Mouse (Mus musculus) mouse embryonic stem cell (cell line): ENCODE measurements around the gene Ugt1a6a.

Source experiments
- in situ Hi-C, 2 experiments: fragments of 300-500 bp; cut with MboI; formaldehyde crosslinking; loops; 1 replicate in 1 of 2; 3 replicates in 1 of 2; pipeline ENCODE4 v1.14.3; 2019 to 2020; ENCODE audit warnings: low sequenced_read_pairs in 2 of 2, low pct_unique_long_range_greater_than_20kb in 1 of 2, mixed read lengths in 1 of 2; ENCODE audit not compliant: unreplicated experiment in 1 of 2

Ugt1a6a gene

GRCm38 (mm10) chr1:88199996-88200395 is 65.4 kb downstream of the Ugt1a6a start:
- in situ Hi-C loops = no loop called here

DNA sequence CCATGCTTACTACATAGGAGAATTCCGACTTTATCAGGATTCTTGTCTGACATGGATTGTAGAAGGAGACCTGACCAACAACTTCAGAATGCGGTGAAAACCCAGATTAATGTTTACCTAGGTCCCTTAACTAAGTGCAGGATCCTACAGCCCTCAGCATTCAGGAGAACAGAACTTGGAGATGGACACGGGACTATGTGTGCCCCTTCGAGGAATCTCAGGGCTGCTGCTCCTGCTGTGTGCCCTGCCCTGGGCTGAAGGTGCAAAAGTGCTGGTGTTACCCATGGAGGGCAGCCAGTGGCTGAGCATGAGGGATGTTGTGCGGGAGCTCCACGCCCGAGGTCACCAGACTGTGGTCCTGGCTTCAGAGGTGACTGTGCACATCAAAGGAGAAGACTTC is 65.8 kb downstream of the Ugt1a6a start, which contains the start of gene Ugt1a2:
Ugt1a2 (plus strand) TSS at position 146 of the 400 bp plus-strand sequence.
- in situ Hi-C loops = no loop called here

DNA sequence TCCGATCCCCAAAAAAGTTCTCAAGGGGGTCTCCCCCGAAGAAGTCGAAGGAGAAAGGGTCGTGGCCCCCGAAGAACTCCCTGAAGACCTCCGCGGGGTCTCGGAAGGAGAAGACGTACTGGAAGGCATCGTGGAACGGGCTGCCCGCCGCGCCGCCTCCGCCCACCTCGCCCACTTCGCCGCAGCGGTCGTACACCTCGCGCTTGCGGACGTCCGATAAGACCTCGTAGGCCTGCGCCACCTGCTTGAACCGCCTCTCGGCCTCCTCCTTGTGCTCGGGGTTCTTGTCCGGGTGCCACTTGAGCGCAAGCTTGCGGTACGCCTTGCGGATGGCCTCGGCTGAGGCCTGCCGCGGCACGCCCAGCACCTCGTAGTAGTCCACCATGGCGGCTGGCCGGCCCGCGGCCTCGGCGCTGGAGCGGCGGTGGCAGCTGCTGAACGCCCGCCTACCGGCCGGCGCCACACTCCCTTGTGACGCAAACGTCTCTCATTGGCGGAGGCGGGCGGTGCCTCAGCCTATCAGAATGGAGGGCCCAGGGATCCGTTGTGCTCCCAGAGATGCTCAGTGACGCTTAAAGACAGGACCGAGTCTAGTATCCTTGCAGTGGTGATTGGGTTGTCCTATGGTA is 70.8 kb downstream of the Ugt1a6a start, which contains the start of gene Dnajb3:
Dnajb3 (minus strand) TSS at position 489 of the 629 bp plus-strand sequence.
- in situ Hi-C loops = no loop called here

DNA sequence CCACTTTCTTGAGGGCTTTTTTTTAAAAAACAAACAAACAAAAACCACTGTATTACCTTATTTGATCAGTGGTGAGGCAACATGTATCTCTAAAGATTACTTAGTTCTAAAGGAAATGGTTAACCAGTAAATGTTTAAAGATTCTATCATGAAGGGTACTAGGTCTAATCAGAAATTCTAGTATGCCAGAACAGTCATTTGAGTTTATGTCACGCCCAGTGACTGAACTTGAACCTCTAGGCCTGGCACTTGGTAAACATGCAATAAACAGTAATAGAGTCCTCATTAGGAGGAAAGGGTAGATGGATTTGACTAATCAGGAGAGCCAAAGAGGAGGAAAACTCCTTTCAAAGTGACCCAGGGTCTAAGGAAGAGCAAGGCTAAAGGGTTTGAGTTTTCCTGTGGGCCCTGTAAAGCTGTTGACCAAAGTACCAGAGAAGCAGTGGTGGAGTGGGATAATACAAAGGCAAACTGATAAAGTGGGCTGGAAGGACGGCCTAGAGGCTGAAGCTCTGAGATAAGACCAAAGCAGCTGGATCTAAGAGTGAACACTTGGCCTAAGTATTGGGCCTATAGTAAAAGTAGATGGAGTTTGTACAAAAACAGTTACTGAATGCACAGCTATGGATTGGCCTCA is 72.4 kb downstream of the Ugt1a6a start:
- in situ Hi-C loops = no loop called here

DNA sequence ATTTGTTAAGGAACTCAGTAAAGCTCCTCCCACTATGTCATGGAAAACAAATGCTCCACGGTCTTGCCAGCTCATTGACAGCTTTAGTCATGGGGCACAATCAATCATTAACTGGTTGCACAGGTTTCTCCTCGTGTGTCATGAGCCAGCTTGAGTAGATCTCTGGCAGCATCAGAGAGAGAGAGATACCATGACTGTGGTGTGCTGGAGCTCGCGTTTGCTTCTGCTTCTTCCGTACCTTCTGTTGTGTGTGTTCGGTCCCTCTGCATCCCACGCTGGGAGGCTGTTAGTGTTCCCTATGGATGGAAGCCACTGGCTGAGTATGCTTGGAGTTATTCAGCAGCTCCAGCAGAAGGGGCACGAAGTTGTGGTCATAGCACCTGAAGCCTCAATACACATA is 77.2 kb downstream of the Ugt1a6a start, which contains the start of gene Ugt1a1:
Ugt1a1 (plus strand) TSS at position 148 of the 400 bp plus-strand sequence.
- in situ Hi-C loops = no loop called here

DNA sequence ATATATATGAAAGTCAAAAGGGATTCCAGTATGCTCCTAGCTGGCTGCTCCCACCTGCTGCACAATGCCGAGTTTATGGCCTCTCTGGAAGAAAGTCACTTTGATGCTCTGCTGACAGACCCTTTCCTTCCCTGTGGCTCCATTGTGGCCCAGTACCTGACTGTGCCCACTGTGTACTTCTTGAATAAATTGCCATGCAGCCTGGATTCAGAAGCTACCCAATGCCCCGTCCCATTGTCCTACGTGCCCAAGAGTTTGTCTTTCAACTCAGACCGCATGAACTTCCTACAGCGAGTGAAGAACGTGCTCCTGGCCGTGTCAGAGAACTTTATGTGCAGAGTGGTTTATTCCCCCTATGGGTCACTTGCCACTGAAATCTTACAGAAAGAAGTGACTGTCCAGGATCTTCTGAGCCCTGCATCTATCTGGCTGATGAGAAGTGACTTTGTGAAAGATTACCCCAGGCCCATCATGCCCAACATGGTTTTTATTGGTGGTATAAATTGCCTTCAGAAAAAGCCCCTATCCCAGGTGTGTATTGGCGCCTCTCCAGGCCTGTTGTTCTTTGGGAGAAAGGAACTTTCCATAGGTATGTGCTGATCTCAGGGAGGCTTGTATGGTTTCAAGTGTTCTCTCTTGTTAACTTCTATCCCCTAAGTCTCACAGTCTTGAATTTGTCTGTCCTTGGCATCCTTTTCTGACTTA is 77.9 kb downstream of the Ugt1a6a start:
- in situ Hi-C loops = no loop called here

- in situ Hi-C loops = no loop called here
These were observed 78.5 kb downstream of the Ugt1a6a start for GRCm38 (mm10) chr1:88213061-88213460.

GRCm38 (mm10) chr1:88213766-88214461 is 79.3 kb downstream of the Ugt1a6a start:
- in situ Hi-C loops = no loop called here

DNA sequence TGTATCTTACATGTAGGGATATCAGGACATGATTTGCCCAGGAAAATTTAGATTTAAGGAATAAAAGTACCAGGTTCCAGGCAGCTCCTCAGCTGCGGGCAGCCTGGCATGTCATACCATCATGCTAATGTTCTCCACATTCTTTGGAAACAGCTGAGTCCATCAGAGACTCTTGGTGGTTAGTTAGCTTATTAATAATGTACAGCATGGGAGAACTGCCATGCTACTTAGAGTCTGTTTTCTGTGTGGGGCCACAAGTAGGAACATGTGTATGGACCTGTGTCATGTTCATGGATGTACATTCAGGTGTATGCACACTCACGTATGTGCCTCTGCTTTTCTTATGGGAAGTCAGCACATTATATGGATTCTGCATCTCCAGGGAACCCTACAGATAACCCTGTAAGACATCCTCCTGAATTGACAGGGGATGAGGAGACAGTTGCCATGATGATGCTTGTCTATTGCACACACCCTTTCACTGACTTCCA is 79.9 kb downstream of the Ugt1a6a start:
- in situ Hi-C loops = no loop called here

DNA sequence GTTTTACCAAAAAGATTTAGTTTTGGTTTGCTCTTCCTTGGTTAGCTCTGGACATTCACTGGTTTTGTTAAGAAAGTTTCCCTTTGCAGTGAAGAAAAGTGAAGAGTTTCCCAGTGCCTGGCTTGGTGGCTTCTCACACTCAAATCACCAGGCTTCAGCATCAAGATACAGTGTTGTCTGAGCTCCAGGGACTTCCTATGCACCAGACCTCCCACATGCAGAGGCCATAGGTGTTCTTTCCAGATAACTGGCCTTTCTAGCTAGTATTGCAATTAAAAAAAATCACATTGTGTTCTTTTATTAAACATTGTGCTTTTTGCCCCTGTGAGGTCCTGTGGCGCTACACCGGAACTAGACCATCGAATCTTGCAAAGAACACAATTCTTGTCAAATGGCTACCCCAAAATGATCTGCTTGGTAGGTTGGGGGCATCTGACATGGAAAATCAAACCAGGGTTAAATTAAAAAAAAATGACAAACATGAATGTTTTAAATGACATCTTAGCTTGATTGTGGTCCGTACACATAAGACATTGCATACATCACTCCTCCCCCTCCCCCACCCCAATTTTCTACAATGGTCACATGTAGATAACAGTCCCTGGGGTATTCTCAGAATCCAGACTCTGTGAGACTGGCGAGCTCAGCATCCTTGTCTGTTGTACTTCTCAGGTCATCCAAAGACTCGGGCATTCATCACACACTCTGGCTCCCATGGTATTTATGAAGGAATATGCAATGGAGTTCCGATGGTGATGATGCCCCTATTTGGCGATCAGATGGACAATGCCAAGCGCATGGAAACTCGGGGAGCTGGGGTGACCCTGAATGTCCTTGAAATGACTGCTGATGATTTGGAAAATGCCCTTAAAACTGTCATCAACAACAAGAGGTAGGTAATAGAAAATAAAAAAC is 81.1 kb downstream of the Ugt1a6a start:
- in situ Hi-C loops = no loop called here

DNA sequence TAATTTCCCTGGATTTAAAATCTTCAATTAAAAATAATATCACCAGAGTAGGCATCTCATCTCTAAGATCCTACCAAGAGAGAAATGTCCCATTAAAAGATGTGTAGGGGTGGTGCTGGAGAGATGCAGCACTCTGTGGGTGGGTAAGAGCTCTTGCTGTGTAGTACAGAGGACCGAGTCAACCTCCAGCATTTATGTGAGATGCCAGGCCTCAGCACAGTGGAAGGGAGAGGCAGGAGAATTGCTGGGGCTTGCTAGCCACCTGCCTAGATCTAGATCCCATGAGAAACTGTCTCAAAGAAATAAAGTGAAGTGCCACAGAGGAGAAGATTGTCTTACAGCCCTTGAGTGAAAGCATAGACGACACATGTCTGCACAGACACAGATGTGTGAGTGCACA is 81.9 kb downstream of the Ugt1a6a start:
- in situ Hi-C loops = no loop called here

DNA sequence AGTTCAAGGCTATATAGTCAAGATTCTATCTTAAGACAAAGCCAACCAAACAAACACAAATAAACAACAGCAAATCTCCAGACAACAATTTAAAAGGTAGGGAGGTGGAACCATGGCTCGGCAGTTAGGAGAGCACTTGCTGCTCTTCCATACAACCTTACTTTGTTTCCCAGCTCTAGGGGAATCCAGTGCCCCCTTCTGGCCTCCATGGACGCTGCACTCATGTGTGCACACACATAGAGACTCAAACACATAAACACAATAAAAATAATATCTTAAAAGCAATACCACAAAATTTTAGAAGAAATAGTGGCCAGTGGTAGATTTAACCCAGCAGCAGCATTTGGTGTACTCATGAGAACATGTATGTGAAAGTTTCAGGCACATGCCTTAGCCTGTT is 82.5 kb downstream of the Ugt1a6a start:
- in situ Hi-C loops = no loop called here

GRCm38 (mm10) chr1:88217576-88217975 is 83.0 kb downstream of the Ugt1a6a start:
- in situ Hi-C loops = no loop called here

- in situ Hi-C loops = no loop called here
These were observed 83.4 kb downstream of the Ugt1a6a start for GRCm38 (mm10) chr1:88218051-88218450.

DNA sequence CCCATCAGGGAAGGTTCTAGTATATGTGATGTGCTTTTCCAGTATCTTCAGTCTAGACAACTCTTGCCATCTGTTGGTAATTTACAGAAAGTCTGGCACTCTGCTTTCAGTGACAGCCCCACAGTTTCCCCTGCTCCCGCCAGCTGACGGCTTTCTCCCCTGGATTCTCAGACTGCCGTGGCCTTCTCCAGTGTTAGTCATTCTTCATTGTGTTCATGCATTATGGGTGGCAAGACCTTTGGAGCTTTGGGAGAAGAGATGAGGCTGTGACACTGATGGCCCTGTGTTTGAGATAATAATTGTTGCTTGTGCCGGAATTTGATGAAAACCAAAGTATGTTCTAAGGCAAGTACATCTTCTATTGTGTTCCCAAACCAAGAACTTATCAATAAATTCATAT is 84.0 kb downstream of the Ugt1a6a start:
- in situ Hi-C loops = no loop called here

- in situ Hi-C loops = no loop called here
These were observed 84.4 kb downstream of the Ugt1a6a start for GRCm38 (mm10) chr1:88219054-88219453.

DNA sequence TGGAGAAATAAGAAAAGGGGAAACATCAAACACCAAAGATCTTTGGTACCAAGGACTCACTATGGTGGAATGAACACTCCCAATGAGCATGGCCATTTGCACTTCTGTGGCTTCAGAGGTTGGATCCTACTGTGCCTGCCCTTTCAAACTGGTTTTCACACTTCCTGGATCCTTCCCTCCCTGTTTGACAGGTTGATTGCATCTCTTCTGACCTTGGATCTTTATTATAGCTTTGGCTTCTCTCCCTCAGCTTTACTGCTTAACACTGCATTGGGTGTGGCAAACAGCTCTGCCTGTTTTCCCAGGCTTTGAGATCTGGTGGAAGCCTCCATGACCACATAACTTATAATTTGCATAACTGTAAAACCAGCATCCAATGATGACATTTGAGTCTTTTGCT is 85.7 kb downstream of the Ugt1a6a start:
- in situ Hi-C loops = loop anchor here in 1 of 2 experiments (5.0 kb wide), 1 partner anchor 87 kb away; no protein-coding TSS in a partner anchor

DNA sequence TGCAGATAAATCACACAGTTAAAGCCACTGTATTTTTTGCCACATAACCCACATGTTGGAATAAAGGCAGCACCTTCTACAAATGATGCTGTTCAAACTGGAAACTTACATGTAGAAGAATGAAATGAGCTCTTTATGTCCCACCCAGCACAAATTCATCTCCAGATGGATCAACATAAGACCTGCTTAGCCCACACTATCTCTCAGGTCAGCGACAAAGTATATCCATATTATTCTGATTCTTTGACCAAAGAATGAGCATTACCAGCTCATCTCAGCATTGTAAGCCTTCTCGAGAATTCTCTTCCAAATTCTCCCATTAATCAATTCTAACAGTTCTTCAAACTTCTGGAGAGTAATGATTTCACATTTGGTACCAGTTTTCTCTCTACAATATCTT is 87.6 kb downstream of the Ugt1a6a start:
- in situ Hi-C loops = loop anchor here in 1 of 2 experiments (5.0 kb wide), 1 partner anchor 85 kb away; no protein-coding TSS in a partner anchor
